Mouse (Mus musculus) NIH3T3 (cell line): ENCODE data around the gene Bet1l.
A peak's percentile ranks its signal among the peaks of the same experiment; 100 is the strongest.
"Not testable (repeated sequence)": the region's sequence is repeated elsewhere in the genome, so short reads cannot be mapped to it uniquely, and the experiment has no call there.

Experiments used
- DNase-seq: peaks from one replicate; pipeline ENCODE4 v3.0.0-alpha.2; 2012; ENCODE audit warnings: low read depth

Gene Bet1l

GRCm38 (mm10) chr7:140857550-140858505 is at the start of gene Bet1l:
Bet1l (minus strand) TSS chr7:140857577.
- DNase-seq = no peak

- DNase-seq = no peak
Observed at GRCm38 (mm10) chr7:140907131-140907530, 49.8 kb upstream of the Bet1l start.

GRCm38 (mm10) chr7:140905642-140906081 is 48.3 kb upstream of the Bet1l start:
- DNase-seq = no peak

- DNase-seq = peak; percentile 84
Observed at GRCm38 (mm10) chr7:140903212-140903611, 45.8 kb upstream of the Bet1l start.

GRCm38 (mm10) chr7:140902036-140902875 is 44.9 kb upstream of the Bet1l start:
- DNase-seq = no peak

GRCm38 (mm10) chr7:140900220-140900619 is 42.8 kb upstream of the Bet1l start, which contains the start of gene Cox8b:
Cox8b (minus strand) TSS chr7:140900446.
- no peak for DNase-seq

GRCm38 (mm10) chr7:140899121-140899520 is 41.7 kb upstream of the Bet1l start:
- no peak for DNase-seq

- DNase-seq = no peak
Observed at GRCm38 (mm10) chr7:140897863-140898262, 40.5 kb upstream of the Bet1l start.

- DNase-seq = no peak
Observed at GRCm38 (mm10) chr7:140894611-140895010, 37.2 kb upstream of the Bet1l start.

- DNase-seq = no peak
Observed at GRCm38 (mm10) chr7:140894031-140894430, 36.7 kb upstream of the Bet1l start.

- DNase-seq = not testable (repeated sequence)
Observed at GRCm38 (mm10) chr7:140890636-140891035, 33.3 kb upstream of the Bet1l start.

- DNase-seq = no peak
Observed at GRCm38 (mm10) chr7:140882469-140882803, 25.1 kb upstream of the Bet1l start.

- peak; percentile 95 for DNase-seq
Observed at GRCm38 (mm10) chr7:140881696-140882468, 24.5 kb upstream of the Bet1l start, which contains the start of the genes Psmd13 and Sirt3. Psmd13 (plus strand) TSS chr7:140881968. Sirt3 (minus strand) TSS chr7:140882309.

GRCm38 (mm10) chr7:140880865-140881515 is 23.6 kb upstream of the Bet1l start:
- no peak for DNase-seq

GRCm38 (mm10) chr7:140880419-140880818 is 23.0 kb upstream of the Bet1l start:
- no peak for DNase-seq

- DNase-seq = no peak
Observed at GRCm38 (mm10) chr7:140879355-140879754, 22.0 kb upstream of the Bet1l start.

GRCm38 (mm10) chr7:140877364-140877763 is 20.0 kb upstream of the Bet1l start:
- no peak for DNase-seq

- no peak for DNase-seq
Observed at GRCm38 (mm10) chr7:140874224-140874623, 16.8 kb upstream of the Bet1l start.

- no peak for DNase-seq
Observed at GRCm38 (mm10) chr7:140864761-140865160, 7.4 kb upstream of the Bet1l start.

- no peak for DNase-seq
Observed at GRCm38 (mm10) chr7:140860728-140861127, 3.4 kb upstream of the Bet1l start.

GRCm38 (mm10) chr7:140859997-140860396 is 2.6 kb upstream of the Bet1l start:
- DNase-seq = no peak
